Mouse (Mus musculus): ENCODE results near the gene Peli2.

- TF ChIP-seq CTCF (conservative IDR thresholded peaks at IDR 0.05 in 1 of 2, IDR thresholded peaks at IDR 0.05 in 1 of 2; ENCODE audit: low read depth in 2 of 2, low read length in 2 of 2) (no peak), POLR2A (IDR thresholded peaks at IDR 0.05; ENCODE audit: low read depth, low read length) (no peak), ELF1 (IDR thresholded peaks at IDR 0.05; ENCODE audit: low read depth, low read length) (no peak)
These were observed 138.2 kb downstream of the Peli2 start for GRCm38 (mm10) chr14:48258696-48259366.
